Mouse (Mus musculus) thymus, adult 2 months (tissue): ENCODE measurements around the gene Dnajc16.

Experiments used
- CTCF ChIP-seq: fragments of 200-500 bp; IDR thresholded peaks from 2 replicates; pipeline ENCODE4 v1.5.1; 2012; ENCODE audit warnings: mild to moderate bottlenecking, control low read depth, low read length, moderate library complexity, borderline replicate concordance; ENCODE audit not compliant: control insufficient read depth, poor library complexity, insufficient read depth; ENCODE audit errors: extremely low read depth
- POLR2A ChIP-seq: fragments of 200-500 bp; IDR thresholded peaks from 2 replicates; pipeline ENCODE4 v1.6.1; 2012; ENCODE audit warnings: mild to moderate bottlenecking, low read length, control low read depth, moderate library complexity; ENCODE audit not compliant: control insufficient read depth, poor library complexity, insufficient read depth; ENCODE audit errors: extremely low read depth

DNA sequence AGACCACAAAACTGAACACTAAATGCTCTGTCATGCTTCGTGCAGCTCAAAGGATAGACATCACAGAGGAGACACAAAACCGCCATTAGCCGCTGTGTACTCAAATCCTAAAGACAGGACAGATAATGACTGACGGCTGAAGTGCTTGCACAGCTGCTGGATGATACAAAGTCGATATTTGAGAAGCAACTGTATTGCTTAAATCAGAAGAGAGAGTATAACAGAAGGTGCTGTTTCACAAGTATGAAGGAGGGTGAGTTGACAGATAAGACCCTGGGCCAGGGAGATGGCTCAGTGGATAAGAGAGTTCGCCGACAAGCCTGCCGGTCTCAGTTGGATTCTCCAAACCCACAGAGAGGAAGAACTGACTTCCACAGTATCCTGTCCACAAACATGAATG is 18.9 kb downstream of the Dnajc16 start:
- TF ChIP-seq CTCF, result no peak
- TF ChIP-seq POLR2A, result no peak
